Mouse (Mus musculus) heart, embryonic 12.5 days (tissue): ENCODE measurements around the gene Gpkow. TPM values are rescaled to one million over a fixed set of nuclear protein-coding genes. Genes with fewer than 3 reads are reported as not detected.

Experiments used
- ATAC-seq: fragments of 200-750 bp; cut with Nextera tagmentation; 2 replicates; pipeline ENCODE4 v1.8.0; 2017; ENCODE audit warnings: moderate TSS enrichment, moderate library complexity; ENCODE audit not compliant: insufficient number of reproducible peaks, low FRiP score
- H3K27ac ChIP-seq: fragments of 300-500 bp; sonication (generic); 2 replicates; pipeline ENCODE4 v1.5.1; 2016; ENCODE audit warnings: mild to moderate bottlenecking, moderate library complexity; ENCODE audit not compliant: poor library complexity, severe bottlenecking
- H3K27me3 ChIP-seq: fragments of 300-500 bp; sonication (generic); replicated peaks from 2 replicates; pipeline ENCODE4 v1.6.1; 2016; ENCODE audit warnings: mild to moderate bottlenecking, moderate library complexity
- H3K36me3 ChIP-seq: fragments of 300-500 bp; sonication (generic); 2 replicates; pipeline ENCODE4 v1.6.1; 2016; ENCODE audit warnings: mild to moderate bottlenecking, moderate library complexity
- H3K4me1 ChIP-seq: fragments of 300-500 bp; sonication (generic); replicated peaks from 2 replicates; pipeline ENCODE4 v1.6.1; 2016; ENCODE audit warnings: mild to moderate bottlenecking
- H3K4me2 ChIP-seq: fragments of 300-500 bp; sonication (generic); 2 replicates; pipeline ENCODE4 v1.6.1; 2016; ENCODE audit warnings: mild to moderate bottlenecking, moderate library complexity
- H3K4me3 ChIP-seq: fragments of 300-500 bp; sonication (generic); 2 replicates; pipeline ENCODE4 v1.5.1; 2016; ENCODE audit warnings: mild to moderate bottlenecking
- H3K9ac ChIP-seq: fragments of 300-500 bp; sonication (generic); 2 replicates; pipeline ENCODE4 v1.6.1; 2016; ENCODE audit warnings: mild to moderate bottlenecking, moderate library complexity
- H3K9me3 ChIP-seq: fragments of 300-500 bp; sonication (generic); replicated peaks from 2 replicates; pipeline ENCODE4 v1.6.1; 2016; ENCODE audit warnings: mild to moderate bottlenecking, moderate library complexity
- WGBS: fragments of 180-500 bp; shearing (Covaris S2); methylation state at CpG from one replicate; pipeline ENCODE4 v1.1.7; 2016; 5-methylcytosine and 5-hydroxymethylcytosine counted together
- polyA plus RNA-seq: library from polyadenylated mRNA; unstranded; fragments of >200 nt; fragmentation: Nextera tagmentation; extraction: Ambion mirVana; gene quantifications from 2 replicates; pipeline ENCODE4 v1.2.1, GENCODE M21; 2016

Gene Gpkow
- polyA plus RNA-seq, 1 experiment from 2014 or later = 36.4 TPM

- Histone ChIP-seq H3K36me3 (peaks cover 22% of the 10 kb centered on the region), H3K9me3 (no peaks in the 10 kb centered on the region), H3K4me2 (no peak overlapping the region), H3K9ac (no peak overlapping the region), H3K4me3 (no peak overlapping the region), H3K27me3 (no peaks in the 10 kb centered on the region), H3K4me1 (peaks cover 11% of the 10 kb centered on the region), H3K27ac (no peak overlapping the region)
- 81% methylated on average over 13 of the region's 13 CpGs for WGBS
- ATAC-seq = no peak
These were observed 30.2 kb downstream of the Gpkow start for GRCm38 (mm10) chrX:7727176-7727575.

GRCm38 (mm10) chrX:7728215-7728921 lies 31.4 kb downstream of the Gpkow start, which contains the start of gene Praf2:
Gene Praf2 (plus strand): TSS chrX:7728439.
- Histone ChIP-seq H3K9me3 (no peaks in the 10 kb centered on the region), H3K4me2 (peak within 1 kb of the TSS; percentile 66), H3K27me3 (no peaks in the 10 kb centered on the region), H3K36me3 (peaks cover 22% of the 10 kb centered on the region), H3K9ac (peak within 1 kb of the TSS; percentile 62), H3K27ac (peak within 1 kb of the TSS; percentile 30), H3K4me3 (peak within 1 kb of the TSS; percentile 57), H3K4me1 (0 out of 2 replicates have a peak, but pooled peaks cover 6% of the 10 kb centered on the region)
- ATAC-seq = peak; percentile 92
- 12% methylated on average over 42 of the region's 42 CpGs for WGBS

GRCm38 (mm10) chrX:7728922-7729265 lies 32.0 kb downstream of the Gpkow start:
- Histone ChIP-seq H3K36me3 (peaks cover 22% of the 10 kb centered on the region), H3K27ac (no peak overlapping the region), H3K9ac (peak overlapping the region; percentile 62), H3K9me3 (no peaks in the 10 kb centered on the region), H3K27me3 (no peaks in the 10 kb centered on the region), H3K4me3 (peak overlapping the region; percentile 57), H3K4me2 (peak overlapping the region; percentile 66), H3K4me1 (0 out of 2 replicates have a peak, but pooled peaks cover 6% of the 10 kb centered on the region)
- no peak for ATAC-seq
- WGBS = 36% methylated on average over 4 of the region's 4 CpGs

- no peaks in the 10 kb centered on the region for H3K9me3 ChIP-seq
- no peak overlapping the region for H3K4me3 ChIP-seq
- H3K9ac ChIP-seq = 0 out of 2 replicates have a peak overlapping the region, but pooled peaks have one; percentile 7
- no peaks in the 10 kb centered on the region for H3K4me1 ChIP-seq
- peak overlapping the region; percentile 46 for H3K4me2 ChIP-seq
- no peaks in the 10 kb centered on the region for H3K27me3 ChIP-seq
- WGBS = 23% methylated on average over 26 of the region's 26 CpGs
- ATAC-seq = peak; percentile 16; the same call in 1 of the 2 replicates
- no peak overlapping the region for H3K27ac ChIP-seq
- H3K36me3 ChIP-seq = peaks cover 8% of the 10 kb centered on the region; the same call in 1 of the 2 replicates
These were observed 36.7 kb downstream of the Gpkow start for GRCm38 (mm10) chrX:7733571-7734156.

- no peak overlapping the region for H3K27ac ChIP-seq
- H3K4me1 ChIP-seq = peaks cover 9% of the 10 kb centered on the region; the same call in 1 of the 2 replicates
- 68% methylated on average over 14 of the region's 14 CpGs for WGBS
- no peak for ATAC-seq
- H3K4me2 ChIP-seq = no peak overlapping the region
- H3K9ac ChIP-seq = no peak overlapping the region
- H3K36me3 ChIP-seq = peaks cover 8% of the 10 kb centered on the region; the same call in 1 of the 2 replicates
- H3K4me3 ChIP-seq = no peak overlapping the region
- no peaks in the 10 kb centered on the region for H3K9me3 ChIP-seq
- H3K27me3 ChIP-seq = no peaks in the 10 kb centered on the region
These were observed 42.6 kb downstream of the Gpkow start for GRCm38 (mm10) chrX:7739336-7740081.

- no peak for ATAC-seq
- H3K4me1 ChIP-seq = peaks cover 9% of the 10 kb centered on the region; the same call in 1 of the 2 replicates
- no peak overlapping the region for H3K4me2 ChIP-seq
- H3K4me3 ChIP-seq = no peak overlapping the region
- no peaks in the 10 kb centered on the region for H3K9me3 ChIP-seq
- H3K27ac ChIP-seq = no peak overlapping the region
- peaks cover 8% of the 10 kb centered on the region; the same call in 1 of the 2 replicates for H3K36me3 ChIP-seq
- H3K9ac ChIP-seq = no peak overlapping the region
- H3K27me3 ChIP-seq = no peaks in the 10 kb centered on the region
- 50% methylated on average over 10 of the region's 10 CpGs for WGBS
These were observed 43.3 kb downstream of the Gpkow start for GRCm38 (mm10) chrX:7740082-7740819.

GRCm38 (mm10) chrX:7741103-7741502 lies 44.2 kb downstream of the Gpkow start:
- Histone ChIP-seq H3K4me2 (no peak overlapping the region), H3K9me3 (no peaks in the 10 kb centered on the region), H3K4me1 (peaks cover 9% of the 10 kb centered on the region; the same call in 1 of the 2 replicates), H3K36me3 (peaks cover 8% of the 10 kb centered on the region; the same call in 1 of the 2 replicates), H3K27ac (no peak overlapping the region), H3K27me3 (no peaks in the 10 kb centered on the region), H3K4me3 (no peak overlapping the region), H3K9ac (no peak overlapping the region)
- no peak for ATAC-seq
- 63% methylated on average over 5 of the region's 5 CpGs for WGBS

GRCm38 (mm10) chrX:7743470-7743869 lies 46.5 kb downstream of the Gpkow start:
- WGBS = 49% methylated on average over 5 of the region's 5 CpGs
- ATAC-seq = no peak
- Histone ChIP-seq H3K27ac (no peak overlapping the region), H3K9ac (no peak overlapping the region), H3K4me2 (no peak overlapping the region), H3K9me3 (no peaks in the 10 kb centered on the region), H3K4me3 (no peak overlapping the region), H3K4me1 (peaks cover 9% of the 10 kb centered on the region; the same call in 1 of the 2 replicates), H3K36me3 (no peaks in the 10 kb centered on the region), H3K27me3 (no peaks in the 10 kb centered on the region)

GRCm38 (mm10) chrX:7744940-7745339 lies 48.0 kb downstream of the Gpkow start:
- Histone ChIP-seq H3K27me3 (no peaks in the 10 kb centered on the region), H3K4me2 (no peak overlapping the region), H3K9me3 (no peaks in the 10 kb centered on the region), H3K4me3 (no peak overlapping the region), H3K36me3 (no peaks in the 10 kb centered on the region), H3K4me1 (peaks cover 10% of the 10 kb centered on the region; the same call in 1 of the 2 replicates), H3K27ac (no peak overlapping the region), H3K9ac (no peak overlapping the region)
- 53% methylated on average over 1 of the region's 1 CpGs for WGBS
- no peak for ATAC-seq

- no peak overlapping the region for H3K4me2 ChIP-seq
- H3K9me3 ChIP-seq = no peaks in the 10 kb centered on the region
- H3K4me3 ChIP-seq = no peak overlapping the region
- peaks cover 6% of the 10 kb centered on the region; the same call in 1 of the 2 replicates for H3K4me1 ChIP-seq
- H3K9ac ChIP-seq = no peak overlapping the region
- ATAC-seq = no peak
- H3K27me3 ChIP-seq = no peaks in the 10 kb centered on the region
- no peaks in the 10 kb centered on the region for H3K36me3 ChIP-seq
- WGBS = 86% methylated on average over 8 of the region's 8 CpGs
- H3K27ac ChIP-seq = no peak overlapping the region
These were observed 48.5 kb downstream of the Gpkow start for GRCm38 (mm10) chrX:7745429-7745828.
